Mouse (Mus musculus) brain, embryonic 18.5 days (tissue): ENCODE data around the gene 3110082I17Rik.

ENCODE experiments used
- DNase-seq: peaks from one replicate; pipeline ENCODE4 v3.0.0-alpha.2; 2012; ENCODE audit warnings: low read depth, low spot score

The 3110082I17Rik gene

DNA sequence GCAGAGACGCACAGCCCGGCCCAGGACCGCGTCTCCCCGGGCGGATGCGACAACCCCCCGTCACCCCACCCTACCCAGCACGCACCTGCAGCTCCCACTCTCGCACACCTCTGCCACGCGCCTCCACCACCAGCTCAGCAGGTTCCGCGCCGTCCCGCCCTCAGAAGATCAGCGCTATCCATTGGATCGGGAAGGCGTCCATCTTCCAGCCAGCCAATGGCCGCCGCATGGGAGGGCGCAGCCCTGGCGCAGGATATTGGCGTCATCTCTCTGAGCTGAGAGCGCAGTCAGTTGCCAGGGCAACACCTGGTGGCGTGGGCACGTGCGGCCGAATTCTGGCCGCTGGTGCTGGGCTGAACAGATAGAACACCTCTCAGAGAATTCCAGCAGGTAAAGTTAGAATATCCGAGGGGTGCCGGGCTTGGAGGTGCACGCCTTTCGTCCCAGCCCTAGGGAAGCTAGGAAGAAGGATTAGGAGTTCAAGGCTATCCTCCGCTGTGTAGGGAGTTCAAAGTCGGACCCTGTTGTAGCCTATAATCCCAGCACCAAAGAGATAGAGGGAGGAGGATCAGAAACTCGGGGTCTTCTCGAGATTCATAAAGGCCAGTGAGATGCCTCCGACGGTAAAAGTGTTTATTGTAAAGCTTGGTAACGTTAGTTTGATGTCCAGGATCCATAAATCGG lies at the start of gene 3110082I17Rik:
Gene 3110082I17Rik, minus strand, starts transcription at position 144 of the 684 bp plus-strand sequence.
- DNase-seq = peak; percentile 91

DNA sequence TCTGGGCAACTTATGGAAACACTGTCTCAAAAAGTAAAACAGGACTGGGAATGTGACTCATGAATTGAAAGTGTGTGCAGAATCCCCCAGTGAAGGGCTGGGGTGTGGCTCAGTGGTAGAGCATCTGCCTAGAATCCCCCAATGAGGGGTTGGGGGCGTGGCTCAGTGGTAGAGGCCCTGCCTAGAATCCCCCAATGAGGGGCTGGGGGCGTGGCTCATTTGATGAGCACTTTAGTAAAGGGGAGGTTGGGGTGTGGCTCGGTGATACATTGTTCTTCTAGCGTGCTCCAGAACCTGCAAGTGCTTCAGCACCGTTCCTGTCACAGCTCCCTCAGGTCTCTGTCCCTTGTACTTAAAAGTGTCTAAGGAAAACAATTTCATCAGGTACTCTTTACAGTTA lies 45.9 kb upstream of the 3110082I17Rik start:
- DNase-seq = no peak

DNA sequence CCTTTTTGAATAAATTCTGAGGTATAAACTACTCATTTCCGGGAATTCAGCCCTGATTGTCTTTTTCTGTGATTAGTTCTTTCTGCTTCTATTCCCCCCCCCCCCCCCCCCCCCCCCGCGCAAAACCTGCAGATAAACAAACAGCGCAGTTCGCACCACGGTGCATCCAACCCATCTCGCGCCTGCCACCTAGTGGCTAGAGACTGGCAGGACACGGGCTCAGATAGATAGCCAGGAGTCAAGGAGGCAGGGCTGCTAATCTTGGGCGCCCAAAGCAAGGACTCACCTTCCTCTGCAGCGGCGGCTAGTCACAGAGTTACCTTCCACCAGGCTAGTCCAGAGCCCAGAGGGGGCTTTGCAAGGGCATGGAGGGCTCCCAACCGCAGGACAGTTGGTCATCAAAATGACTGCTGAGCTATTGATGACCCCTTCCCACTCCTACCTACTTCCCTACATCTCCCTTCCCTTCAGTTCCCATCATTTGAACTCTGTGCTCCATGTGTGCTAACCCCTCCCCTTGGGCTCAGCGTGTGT lies 44.8 kb upstream of the 3110082I17Rik start:
- no peak for DNase-seq

DNA sequence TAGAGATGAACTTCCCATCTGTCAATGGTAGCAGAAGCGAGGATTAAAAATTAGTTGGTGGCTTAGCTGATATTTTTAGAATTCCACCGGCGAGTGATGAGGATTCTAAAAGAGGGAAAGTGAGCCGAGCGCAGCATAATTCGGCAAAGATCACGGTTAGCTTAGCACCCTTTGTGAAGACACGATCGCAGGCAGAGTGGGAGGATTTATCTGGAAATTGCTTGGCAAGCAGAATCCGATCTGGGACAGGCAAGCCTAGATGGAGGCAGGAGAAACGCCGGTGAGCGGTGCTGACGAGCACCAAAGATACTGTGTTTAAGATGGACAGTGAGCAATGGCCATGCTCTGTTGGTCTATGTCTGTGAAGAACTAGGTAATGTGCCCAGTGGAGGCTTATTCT lies 42.0 kb upstream of the 3110082I17Rik start:
- no peak for DNase-seq

DNA sequence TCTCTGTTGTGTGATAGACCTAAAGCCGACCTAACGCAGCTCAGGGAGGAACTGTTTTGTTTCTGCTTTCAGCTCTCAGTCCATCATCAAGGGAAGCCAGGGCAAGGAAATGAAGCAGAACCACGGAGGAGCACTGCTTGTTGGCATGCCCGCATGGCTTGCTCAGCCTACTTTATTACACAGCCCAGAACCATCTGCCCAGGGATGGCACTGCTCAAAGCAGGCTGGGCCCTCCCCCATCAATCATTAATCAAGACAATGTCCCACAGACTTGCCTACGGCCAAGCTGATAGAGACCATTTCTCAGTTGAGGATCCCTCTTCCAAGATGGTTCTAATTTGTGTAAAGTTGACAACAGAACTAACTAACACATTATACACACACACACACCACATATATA lies 38.5 kb upstream of the 3110082I17Rik start:
- DNase-seq = no peak

DNA sequence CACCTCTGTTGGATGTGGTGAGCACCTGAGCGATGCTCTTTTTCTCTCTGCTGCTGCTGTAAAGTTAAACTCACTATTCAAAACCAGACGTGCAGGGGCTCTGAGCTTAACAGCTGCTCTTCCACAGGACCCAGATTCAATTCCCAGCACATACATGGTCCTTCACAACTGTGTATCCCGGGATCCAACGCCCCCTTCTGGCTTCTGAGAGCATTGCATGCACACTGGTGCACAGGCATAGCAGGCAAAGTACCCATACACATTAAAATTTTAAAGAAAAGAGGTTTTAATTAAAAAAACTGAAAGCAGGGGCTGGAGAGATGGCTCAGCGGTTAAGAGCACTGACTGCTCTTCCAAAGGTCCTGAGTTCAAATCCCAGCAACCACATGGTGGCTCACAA lies 36.6 kb upstream of the 3110082I17Rik start:
- no peak for DNase-seq

DNA sequence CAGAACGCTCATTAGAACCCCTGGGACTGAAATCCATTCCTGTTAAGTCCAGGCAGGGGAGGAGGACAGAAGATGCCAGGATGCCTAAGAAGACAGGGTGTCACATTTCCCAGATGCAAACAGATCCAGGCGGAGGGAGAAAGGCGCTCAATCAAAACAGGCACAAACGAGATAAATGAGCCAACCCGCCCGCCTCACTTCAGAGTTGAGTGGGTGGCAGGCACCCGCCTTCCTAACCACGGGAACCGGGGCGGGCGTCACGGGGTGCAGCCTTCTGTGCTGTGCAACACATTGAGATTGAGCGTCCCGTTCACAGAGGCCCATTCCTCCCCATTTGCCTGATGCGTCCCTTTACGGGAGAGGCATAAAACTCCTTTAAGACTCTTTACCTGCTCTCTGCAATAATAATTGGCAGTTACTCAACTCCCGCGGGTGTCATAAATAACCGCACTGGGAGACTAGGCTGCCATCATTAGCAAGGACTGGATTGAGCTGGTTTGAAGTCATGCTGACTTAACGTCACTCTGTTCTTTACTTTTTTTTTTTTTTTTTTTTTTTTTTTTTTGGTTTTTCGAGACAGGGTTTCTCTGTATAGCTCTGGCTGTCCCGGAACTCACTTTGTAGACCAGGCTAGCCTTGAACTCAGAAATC lies 34.8 kb upstream of the 3110082I17Rik start:
- DNase-seq = no peak

DNA sequence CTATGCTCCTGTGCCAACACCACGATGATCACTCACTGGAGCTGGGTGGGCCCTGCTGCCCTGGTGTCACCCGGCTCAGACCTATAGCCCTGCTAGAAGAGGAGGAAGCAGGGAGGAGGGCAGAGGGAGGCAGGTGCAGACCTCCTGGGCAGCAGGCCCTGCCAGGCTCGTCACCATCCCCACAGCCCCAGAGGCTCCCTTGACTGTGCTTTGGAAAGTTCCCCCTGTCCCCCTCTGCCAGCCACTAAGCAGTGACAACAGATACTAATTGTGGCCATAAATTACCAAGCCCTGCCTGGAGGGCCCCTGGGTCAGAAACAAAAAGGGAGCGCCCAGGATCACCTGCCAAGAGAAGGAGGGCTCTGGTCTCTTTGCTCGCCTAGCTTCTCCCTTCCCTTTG lies 33.4 kb upstream of the 3110082I17Rik start:
- no peak for DNase-seq

DNA sequence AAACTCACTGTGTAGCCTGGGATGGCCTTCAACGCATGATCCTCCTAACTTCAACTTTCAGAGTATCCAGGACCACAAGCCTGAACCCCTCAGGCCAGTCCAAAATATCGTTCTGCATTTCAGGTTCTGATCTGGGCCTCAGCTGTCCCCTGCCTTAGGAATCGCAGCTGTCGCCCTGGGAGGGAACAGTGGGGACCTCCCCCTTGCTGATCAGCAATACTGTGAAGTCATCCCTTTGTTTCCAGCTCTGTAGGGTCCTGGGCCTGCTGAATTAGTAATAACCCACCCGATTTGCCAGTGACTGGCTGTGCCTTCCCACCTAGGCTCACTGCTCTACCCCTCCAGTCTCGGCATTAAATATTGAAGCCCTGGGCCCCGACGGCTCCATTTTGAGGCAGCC lies 31.0 kb upstream of the 3110082I17Rik start:
- DNase-seq = no peak

DNA sequence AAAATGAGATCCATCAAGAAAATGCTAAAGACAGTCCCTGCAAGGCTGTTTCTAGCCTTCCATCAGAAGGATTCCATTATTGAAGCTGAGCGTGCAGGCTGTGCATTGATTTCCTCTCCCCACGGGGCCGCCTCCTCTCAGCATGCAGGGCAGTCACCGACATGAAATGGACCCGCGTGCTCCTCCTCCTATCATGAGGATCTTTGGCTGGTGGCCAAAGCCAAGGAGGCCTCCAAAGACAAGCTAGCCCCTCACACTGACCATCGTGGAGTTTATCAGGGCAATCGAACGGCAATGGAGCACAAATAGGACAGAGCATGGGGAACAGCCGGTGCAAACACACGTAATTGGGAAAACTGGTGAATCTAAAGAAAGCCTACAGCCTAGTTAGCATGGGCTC lies 29.8 kb upstream of the 3110082I17Rik start:
- DNase-seq = no peak

DNA sequence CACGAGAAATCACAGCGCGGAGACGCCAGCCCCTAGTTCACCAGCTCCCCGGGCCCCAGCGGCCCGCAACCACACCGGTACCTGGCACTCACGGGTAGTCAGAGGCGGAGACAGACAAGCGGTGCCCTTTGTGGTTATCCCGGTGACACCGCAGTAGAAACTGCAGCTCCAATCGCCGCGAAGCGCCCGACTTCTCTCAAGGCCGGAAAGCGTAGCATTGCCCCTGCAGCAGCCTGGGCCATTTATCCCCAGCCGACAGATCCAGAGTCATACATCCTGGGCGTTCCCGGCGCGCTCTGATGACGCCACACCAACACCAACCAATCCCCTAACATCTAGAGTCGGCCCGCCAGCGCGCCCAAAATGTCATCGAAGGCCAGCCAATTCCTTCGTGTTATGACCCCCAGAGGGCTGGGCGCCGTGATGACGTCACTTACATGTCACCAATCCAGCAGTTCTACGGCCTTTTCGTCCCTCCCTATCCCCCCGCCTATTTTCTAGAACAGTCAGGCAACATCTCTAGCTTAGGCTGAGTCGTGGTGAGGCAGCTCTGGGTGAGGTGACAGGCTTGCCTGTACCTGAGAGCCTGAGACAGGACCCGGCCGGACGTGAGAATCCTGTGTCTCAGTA lies 24.0 kb upstream of the 3110082I17Rik start, which contains the start of gene Zfand2a:
Gene Zfand2a, minus strand, starts transcription at position 365 of the 630 bp plus-strand sequence.
- peak; percentile 98 for DNase-seq

DNA sequence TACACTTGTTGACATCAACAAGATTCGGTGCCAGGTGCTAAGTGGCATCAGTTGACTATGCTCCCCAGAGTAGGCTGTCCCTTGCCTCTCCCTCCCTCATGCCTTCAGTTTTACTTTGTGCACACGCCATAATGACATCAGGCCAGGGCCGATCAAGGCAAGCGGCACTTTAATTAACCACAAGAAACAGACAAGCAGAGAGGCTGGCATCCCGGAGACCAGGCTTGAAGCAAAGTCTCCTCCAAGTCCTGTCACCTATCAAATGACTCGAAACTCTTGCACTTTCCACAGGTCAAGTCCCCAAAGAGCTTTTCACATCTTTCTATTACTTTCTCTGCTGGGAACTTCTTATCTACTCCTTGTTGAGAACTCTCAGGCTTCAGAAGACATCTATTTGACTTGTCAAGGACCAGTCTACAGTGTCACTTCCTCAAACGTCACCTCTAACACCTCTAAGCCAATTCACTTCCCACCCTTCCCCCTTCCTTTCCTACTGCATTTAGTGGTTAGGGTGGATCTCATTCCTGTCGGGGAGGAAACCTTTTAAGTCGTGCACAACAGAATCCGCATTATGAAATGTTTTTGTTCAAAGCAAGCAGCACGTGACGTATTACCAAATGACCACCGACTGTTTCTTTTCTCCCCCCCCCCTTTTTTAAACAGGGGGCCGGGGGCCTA lies 23.0 kb upstream of the 3110082I17Rik start:
- DNase-seq = no peak

DNA sequence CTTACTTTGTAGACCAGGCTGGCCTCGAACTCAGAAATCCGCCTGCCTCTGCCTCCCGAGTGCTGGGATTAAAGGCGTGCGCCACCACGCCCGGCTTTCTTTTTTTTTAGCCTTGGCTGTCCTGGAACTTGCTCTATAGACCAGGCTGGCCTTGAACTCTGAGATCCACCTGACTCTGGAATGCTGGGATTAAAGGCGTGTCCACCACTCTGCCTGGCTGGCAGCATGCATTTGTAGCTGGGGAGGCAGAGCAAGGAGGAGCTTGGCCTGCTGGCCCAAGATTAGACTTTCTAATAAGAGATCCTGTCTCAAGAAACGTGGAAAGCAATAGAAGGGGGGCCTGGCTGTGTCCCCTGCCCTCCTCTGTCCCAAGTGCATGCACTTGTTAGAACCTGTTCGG lies 20.1 kb upstream of the 3110082I17Rik start:
- no peak for DNase-seq

DNA sequence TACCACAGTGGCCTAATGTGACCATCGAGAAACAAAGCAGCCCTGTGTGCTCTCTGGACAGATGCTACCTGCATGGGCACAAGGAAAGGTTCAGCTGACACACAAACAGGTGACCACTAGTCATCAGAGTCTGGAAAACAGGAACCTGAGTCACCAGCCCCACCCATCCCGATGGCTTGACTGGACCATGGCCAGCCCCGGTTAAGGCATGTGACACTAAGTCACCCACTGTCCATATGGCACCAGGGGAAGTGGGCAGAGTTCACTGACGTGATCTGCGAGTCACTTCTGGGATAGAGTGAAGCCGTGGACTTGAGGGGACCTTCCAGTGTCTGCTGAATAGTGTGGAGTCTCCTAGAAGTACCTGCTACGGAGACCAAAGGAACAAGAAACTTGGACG lies 18.8 kb upstream of the 3110082I17Rik start:
- DNase-seq = no peak

DNA sequence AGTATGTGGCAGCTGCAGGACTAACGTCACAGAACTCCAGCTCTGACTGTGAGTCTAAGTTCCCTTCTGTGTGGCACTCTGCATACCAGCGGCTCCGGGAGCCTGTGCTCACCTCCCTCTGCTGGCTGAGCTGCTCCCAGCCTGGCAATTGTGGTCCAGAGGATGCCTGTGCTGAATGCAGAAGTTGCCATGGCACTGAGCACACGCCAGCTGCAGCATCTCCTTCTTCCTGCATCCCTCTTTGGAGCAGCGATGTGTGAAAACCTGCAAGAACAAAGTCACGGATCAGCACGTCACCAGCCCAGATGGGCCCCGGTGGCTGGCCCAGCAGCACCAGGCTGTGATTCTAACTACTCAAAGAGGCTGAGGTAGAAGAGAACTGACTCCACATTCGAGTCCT lies 14.4 kb upstream of the 3110082I17Rik start:
- DNase-seq = no peak

DNA sequence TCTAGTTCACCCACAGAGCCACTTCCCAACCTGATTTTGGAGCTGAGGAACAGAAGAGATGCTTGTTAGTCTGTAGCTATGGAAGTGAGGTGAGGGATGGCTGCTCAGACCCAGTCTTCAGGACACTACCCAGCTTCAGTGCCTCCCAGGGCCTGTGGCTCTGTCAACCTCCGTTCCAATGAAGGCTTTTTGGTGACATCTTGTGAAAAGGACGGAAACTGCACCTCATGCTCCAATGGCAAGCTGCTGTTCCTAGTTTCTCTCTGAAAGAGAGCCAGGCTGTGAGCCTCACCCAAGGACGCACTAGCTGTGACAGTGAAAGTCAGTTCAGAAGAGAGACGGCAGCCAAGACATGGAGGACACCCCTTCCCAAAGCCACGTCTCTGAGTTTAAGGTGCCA lies 7.7 kb upstream of the 3110082I17Rik start:
- DNase-seq = no peak

DNA sequence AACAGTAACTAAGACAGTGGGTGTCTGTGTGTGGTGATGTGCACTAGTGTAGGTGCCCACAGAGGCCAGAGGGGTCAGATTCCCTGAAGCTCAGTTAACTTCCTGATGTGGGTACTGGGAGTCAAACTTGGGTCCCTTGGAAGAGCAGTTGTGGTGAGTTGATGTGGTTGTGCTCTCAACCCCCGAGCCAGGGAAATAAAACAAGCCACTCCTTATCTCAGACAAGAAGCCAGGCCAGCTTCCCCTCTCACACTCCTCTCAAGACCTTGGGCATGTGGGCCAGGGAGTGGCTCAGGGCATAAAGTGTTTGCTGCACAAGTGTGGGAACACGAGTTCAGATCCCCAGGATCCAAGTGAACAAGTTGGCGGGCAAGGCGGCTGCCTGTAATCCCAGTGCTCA lies 6.5 kb upstream of the 3110082I17Rik start:
- DNase-seq = no peak

DNA sequence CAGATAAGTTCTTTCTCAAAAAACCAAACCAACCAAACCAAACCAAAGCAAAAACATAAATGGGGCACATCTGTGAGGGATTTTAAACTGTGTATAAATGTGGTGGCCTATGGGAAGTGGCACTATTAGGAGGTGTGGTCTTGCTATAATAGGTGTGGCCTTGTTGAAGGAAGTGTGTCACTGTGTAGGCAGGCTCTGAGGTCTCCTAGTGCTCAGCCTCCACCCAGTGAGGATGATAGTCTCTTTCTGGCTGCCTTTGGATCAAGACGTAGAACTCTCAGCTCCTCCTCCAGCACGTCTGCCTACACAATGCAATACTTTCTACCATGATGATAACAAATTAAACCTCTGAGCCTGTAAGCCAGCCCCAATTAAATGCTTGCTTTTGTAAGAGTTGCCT lies 6.0 kb upstream of the 3110082I17Rik start:
- DNase-seq = no peak

DNA sequence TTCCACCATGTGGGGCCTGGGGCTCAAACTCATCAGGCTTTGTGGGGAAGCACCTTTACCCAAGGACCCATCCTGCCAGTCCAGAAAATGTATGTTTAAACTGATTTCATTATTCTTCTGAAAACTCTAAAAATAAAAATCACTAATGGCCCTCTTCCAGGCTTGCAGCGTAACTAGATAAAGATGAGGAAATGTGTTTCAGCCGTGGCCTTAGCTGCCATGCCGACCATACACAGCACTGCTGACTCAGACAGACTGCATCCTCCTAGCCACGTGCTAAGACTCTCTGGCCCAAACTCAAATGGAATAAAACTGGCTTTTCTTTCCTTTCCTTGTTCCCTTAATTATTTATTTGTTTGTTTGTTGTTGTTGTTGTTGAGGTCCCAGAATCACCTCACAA lies 4.5 kb upstream of the 3110082I17Rik start:
- DNase-seq = no peak

DNA sequence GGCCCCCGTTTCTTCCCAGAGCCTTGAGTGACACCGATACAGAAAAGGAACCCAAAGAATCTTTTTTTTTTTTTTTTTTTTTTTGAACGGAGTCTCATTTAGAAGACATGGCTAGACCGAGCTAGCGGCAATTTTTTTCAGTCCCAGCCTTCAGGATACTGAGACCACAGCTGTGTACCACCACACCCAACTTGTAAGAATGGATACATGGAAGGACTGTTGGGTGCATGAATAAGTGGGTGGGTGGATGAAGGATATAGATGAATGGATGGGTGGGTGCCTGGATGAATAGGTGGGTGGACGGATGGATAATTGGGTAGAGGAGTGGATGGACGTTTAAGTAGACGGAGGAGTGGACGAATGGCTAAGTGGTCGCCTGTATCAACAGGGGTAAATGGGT lies 389 bp downstream of the 3110082I17Rik start:
- no peak for DNase-seq

DNA sequence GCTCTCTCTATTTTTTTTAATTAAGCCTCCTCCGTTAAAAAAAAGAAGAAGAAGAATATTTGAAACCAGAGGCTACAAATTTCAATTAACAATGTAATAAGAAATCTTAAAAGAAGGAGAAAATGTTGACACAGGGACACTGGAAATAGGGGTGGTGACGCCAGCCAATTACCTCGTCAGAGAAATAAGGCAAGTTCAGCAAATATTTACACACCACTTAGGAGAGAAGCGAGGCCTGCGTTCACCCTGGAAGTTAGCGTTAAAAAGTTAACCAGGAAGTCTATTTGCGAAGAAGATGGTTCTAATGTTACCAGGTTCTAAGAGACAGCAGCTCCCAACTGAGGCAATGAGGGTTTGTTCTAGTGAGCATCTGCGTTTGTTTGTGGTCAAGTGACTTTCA lies 3.1 kb downstream of the 3110082I17Rik start:
- no peak for DNase-seq

DNA sequence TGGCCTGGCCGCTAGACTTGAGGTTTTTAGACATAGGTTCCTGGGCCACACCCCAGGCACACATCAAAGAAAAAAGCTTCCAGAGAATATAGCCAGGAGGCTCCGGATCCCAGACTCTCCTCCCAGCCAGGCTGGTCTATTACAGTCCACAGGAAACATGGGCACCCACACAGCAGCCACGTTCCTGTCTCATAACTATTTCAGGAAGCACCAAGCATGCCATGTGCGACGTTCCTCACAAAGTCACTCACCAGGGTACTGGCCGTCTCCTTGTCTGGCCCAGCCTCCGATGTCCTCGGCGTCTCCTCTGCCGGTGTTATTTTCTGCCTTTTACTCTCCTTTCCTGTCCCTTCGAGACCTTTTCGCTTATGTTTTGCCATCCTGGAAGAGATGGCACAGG lies 5.2 kb downstream of the 3110082I17Rik start:
- DNase-seq = no peak
